Mouse (Mus musculus) adrenal gland, adult (tissue): ENCODE measurements at regions not wholly inside any gene's neighbourhood (a gene's known extent, or its start where the extent isn't known, plus 50 kb on each side); places are given as distances from the start of the nearest gene placed in this dataset.

ENCODE experiments used
- DNase-seq, 2 experiments: peaks; one replicate each; pipeline ENCODE4 v3.0.0; 2022 to 2023; ENCODE audit warnings: low spot score in 1 of 2; ENCODE audit not compliant: inconsistent age in 2 of 2

GRCm38 (mm10) chr13:54316907-54317306, 54.2 kb upstream of the Cplx2 start:
- no peak for DNase-seq

DNA sequence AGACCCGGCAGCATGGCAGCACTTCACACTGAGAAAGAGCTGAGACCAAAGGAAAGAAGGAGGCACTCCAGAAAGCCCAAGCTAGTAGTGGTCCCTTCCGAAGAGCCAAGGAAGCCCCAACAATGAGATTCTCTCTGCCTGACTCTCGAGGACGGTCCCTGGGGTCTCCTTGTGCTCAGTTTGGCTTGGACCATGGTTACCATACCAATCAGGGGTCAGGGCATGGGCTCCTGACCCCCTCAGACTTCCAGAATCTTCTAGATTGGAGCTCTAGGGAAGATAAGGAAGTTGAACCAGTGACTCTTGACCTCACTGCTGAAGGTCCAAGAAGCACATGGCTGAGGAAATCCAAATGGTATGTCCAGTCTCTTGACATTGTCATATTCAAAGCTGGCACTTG, 53.0 kb upstream of the Cplx2 start:
- DNase-seq = no peak

DNA sequence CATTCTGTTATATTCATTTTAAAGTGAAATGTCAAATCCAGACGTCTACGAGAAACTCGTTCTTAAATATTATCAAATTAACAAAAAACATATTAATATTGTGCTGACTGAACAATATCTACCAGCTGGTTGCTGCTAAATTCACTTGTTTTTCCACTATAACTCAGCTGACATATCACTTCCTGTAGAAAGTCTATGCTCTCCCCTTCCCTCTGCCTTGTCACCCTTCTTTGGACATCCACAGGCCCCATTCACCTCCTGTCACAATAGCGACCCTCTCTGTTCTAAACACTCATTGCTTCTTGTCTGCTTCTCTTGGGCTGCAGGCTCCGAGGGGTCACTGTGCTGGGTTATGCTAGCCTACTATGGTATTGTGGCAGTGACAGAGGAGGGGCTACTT, 52.5 kb upstream of the Cplx2 start:
- no peak for DNase-seq

- DNase-seq = peak in 1 of 2 experiments; percentile 51
Observed at GRCm38 (mm10) chr13:54320212-54320611, 50.9 kb upstream of the Cplx2 start.

DNA sequence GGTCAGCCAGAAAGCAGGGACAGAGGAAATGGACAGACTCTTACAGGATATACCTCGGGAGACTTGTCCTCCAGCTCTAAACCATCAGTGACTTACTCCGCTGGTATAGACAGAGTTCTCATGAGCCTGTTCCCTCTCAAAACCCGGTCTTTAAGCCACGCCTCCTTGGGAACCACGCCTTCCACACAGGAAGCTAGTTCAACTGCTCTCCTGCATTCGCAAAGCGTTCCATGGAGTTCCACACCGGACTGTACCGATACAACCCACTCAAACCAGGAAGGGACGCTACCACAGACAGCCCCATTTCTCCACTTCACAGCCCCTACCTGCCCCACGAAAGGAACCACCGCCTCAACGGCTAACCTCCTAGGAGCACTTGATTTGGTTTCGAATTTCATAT, 50.1 kb upstream of the Cplx2 start:
- DNase-seq = no peak
